Mouse (Mus musculus) myocyte (in vitro differentiated cells): ENCODE measurements at regions not wholly inside any gene's neighbourhood (a gene's known extent, or its start where the extent isn't known, plus 50 kb on each side); places are given as distances from the start of the nearest gene placed in this dataset.

ENCODE experiments used
- H3K27me3 ChIP-seq: one replicate; pipeline ENCODE4 v1.6.1; 2011; ENCODE audit not compliant: control insufficient read depth, insufficient read depth, insufficient read length
- H3K36me3 ChIP-seq: one replicate; pipeline ENCODE4 v1.6.1; 2011; ENCODE audit not compliant: control insufficient read depth, insufficient read depth
- H3K4me2 ChIP-seq: one replicate; pipeline ENCODE4 v1.6.1; 2011; ENCODE audit warnings: low read depth, control low read depth
- H3K4me3 ChIP-seq: one replicate; pipeline ENCODE4 v1.5.1; 2011; ENCODE audit warnings: mild to moderate bottlenecking, control low read depth, moderate library complexity
- H3K79me2 ChIP-seq: one replicate; pipeline ENCODE4 v1.6.1; 2011; ENCODE audit not compliant: control insufficient read depth, insufficient read depth
- H3ac ChIP-seq: one replicate; pipeline ENCODE4 v1.6.1; 2011; ENCODE audit not compliant: control insufficient read depth, insufficient read length
- CEBPB ChIP-seq: IDR thresholded peaks from 2 replicates; pipeline ENCODE4 v1.6.1; 2011; ENCODE audit warnings: mild to moderate bottlenecking, moderate library complexity; ENCODE audit not compliant: poor library complexity, insufficient read depth, severe bottlenecking
- E2F4 ChIP-seq: IDR thresholded peaks from one replicate; pipeline ENCODE4 v1.6.1; 2011; ENCODE audit warnings: mild to moderate bottlenecking, control low read depth, moderate library complexity; ENCODE audit not compliant: insufficient read depth
- MAX ChIP-seq: IDR thresholded peaks from one replicate; pipeline ENCODE4 v1.6.1; 2011; ENCODE audit warnings: low read depth, mild to moderate bottlenecking, control low read depth
- MYOD1 ChIP-seq, 3 experiments: IDR thresholded peaks; one replicate each; pipeline ENCODE4 v1.6.1; 2011; ENCODE audit warnings: control low read depth in 2 of 3, low read depth in 2 of 3, mild to moderate bottlenecking in 2 of 3, moderate library complexity in 1 of 3; ENCODE audit not compliant: insufficient read length in 2 of 3, control insufficient read depth in 1 of 3
- MYOG ChIP-seq, 3 experiments: IDR thresholded peaks; one replicate each; pipeline ENCODE4 v1.6.1; 2011; ENCODE audit warnings: control low read depth in 2 of 3, low read depth in 2 of 3, mild to moderate bottlenecking in 2 of 3; ENCODE audit not compliant: insufficient read length in 2 of 3, control insufficient read depth in 1 of 3, insufficient read depth in 1 of 3
- POLR2A ChIP-seq: IDR thresholded peaks from one replicate; pipeline ENCODE4 v1.6.1; 2011; ENCODE audit warnings: low read depth, mild to moderate bottlenecking, control low read depth, moderate library complexity; ENCODE audit not compliant: insufficient read length
- POLR2AphosphoS2 ChIP-seq: IDR thresholded peaks from one replicate; pipeline ENCODE4 v1.6.1; 2011; ENCODE audit warnings: low read depth, control low read depth; ENCODE audit not compliant: insufficient read length
- REST ChIP-seq: IDR thresholded peaks from one replicate; pipeline ENCODE4 v1.6.1; 2011; ENCODE audit warnings: mild to moderate bottlenecking, control low read depth, moderate library complexity; ENCODE audit not compliant: insufficient read depth, insufficient read length
- SRF ChIP-seq: IDR thresholded peaks from one replicate; pipeline ENCODE4 v1.6.1; 2011; ENCODE audit warnings: low read depth; ENCODE audit not compliant: control insufficient read depth, insufficient read length
- TCF12 ChIP-seq: IDR thresholded peaks from one replicate; pipeline ENCODE4 v1.6.1; 2011; ENCODE audit warnings: mild to moderate bottlenecking, control low read depth; ENCODE audit not compliant: poor library complexity, insufficient read depth, severe bottlenecking
- TCF3 ChIP-seq: IDR thresholded peaks from one replicate; pipeline ENCODE4 v1.6.1; 2011; ENCODE audit warnings: low read depth, control low read depth; ENCODE audit not compliant: insufficient read length
- USF1 ChIP-seq: IDR thresholded peaks from one replicate; pipeline ENCODE4 v1.6.1; 2011; ENCODE audit warnings: low read depth, mild to moderate bottlenecking, control low read depth, moderate library complexity

DNA sequence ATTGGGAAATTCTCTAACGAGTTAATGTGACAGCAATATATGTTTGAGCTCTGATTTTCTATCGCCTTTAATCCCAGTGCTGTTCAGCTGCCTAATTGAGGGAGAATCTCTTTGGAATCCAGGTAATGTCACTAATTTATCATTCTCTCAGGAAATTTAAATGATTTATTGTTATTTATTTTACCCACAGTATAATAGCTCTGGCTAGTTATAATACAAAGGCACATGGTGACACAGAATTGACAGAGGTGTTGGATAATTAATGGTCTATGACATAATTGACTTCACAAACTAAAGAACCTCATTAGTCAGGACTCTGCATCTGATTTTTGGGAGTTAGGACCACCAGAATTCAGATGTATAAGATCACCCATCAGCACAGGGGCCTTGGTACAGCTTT lies 65.4 kb downstream of the Gm10260 start:
- TF ChIP-seq POLR2AphosphoS2 (no peak), TCF12 (no peak), MYOG (IDR thresholded peaks at IDR 0.05; ENCODE audit: control insufficient read depth in 1 of 3, insufficient read depth in 1 of 3, insufficient read length in 2 of 3, low read depth in 2 of 3) (no peak), CEBPB (no peak), POLR2A (no peak), SRF (no peak), REST (no peak), MAX (no peak), MYOD1 (IDR thresholded peaks at IDR 0.05; ENCODE audit: control insufficient read depth in 1 of 3, insufficient read length in 2 of 3, low read depth in 2 of 3) (no peak), USF1 (no peak), TCF3 (no peak), E2F4 (no peak)
- H3K4me2 ChIP-seq = no peak overlapping the region
- H3K36me3 ChIP-seq = no peaks in the 10 kb centered on the region
- no peaks in the 10 kb centered on the region for H3K27me3 ChIP-seq
- no peak overlapping the region for H3K4me3 ChIP-seq
- H3K79me2 ChIP-seq = no peaks in the 10 kb centered on the region
- no peak overlapping the region for H3ac ChIP-seq

DNA sequence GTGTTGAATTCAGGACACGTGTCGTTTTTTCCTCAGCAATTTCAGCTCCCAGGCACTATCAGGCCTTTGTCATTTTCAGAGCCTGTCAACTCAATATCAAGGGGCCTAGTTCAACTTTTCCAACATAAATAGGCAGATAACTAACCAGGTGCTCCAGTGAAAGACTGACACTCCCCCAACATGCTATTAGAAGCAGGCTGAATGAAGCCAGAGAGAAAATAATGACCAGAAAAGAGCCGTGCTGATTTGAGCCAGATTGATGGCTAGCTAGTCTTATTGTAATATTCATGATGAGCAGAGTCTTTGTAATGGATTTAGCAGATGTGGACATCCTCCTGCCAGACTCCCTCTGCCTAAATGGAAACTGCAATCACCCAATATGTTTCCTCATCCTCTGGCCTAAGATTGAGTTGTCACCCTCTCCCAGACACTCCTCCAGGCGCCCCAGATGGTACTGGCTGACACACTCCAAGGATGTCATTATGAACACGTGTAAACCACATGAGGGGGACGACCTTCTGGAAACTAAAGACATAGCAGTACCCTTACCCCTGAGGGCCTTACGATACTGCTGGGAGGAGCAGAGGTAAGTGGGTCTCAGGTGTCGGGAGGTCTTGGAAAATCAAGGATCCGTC lies 66.0 kb downstream of the Gm10260 start:
- H3ac ChIP-seq = no peak overlapping the region
- H3K36me3 ChIP-seq = no peaks in the 10 kb centered on the region
- no peak overlapping the region for H3K4me2 ChIP-seq
- no peaks in the 10 kb centered on the region for H3K79me2 ChIP-seq
- no peak overlapping the region for H3K4me3 ChIP-seq
- H3K27me3 ChIP-seq = no peaks in the 10 kb centered on the region
- TF ChIP-seq TCF3 = no peak
- TF ChIP-seq POLR2AphosphoS2 = no peak
- TF ChIP-seq MYOG (IDR thresholded peaks at IDR 0.05; ENCODE audit: control insufficient read depth in 1 of 3, insufficient read depth in 1 of 3, insufficient read length in 2 of 3, low read depth in 2 of 3) = no peak
- TF ChIP-seq E2F4 = no peak
- no peak for TF ChIP-seq MAX

DNA sequence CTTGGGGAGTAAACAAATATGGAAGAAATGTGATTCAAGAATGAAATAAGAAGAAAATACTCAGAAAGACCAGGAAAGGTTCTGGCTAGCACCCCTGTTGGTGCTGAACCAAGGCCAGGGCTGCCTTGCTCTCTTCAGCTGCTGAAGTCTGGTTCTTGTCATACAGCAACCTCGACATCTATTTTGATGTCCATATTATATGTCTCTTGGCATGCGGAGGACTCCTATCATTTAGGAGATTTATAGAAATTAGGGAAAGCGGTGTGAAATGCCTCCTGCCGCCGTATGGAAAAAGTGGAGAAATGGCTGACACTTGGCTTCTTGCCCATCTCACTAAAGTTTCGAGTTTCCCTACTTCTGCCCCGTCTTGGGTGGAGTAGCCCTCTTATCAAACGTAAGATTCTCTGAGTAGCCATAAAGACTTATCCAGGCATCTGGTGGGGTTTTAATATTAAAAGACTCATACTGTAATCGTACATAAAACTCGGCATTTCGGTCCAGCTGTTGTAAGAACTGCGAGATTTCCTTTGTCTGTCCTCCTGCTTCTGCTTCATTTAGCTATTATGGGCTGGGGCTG lies 72.0 kb downstream of the Gm10260 start:
- H3K79me2 ChIP-seq = no peaks in the 10 kb centered on the region
- no peak overlapping the region for H3K4me2 ChIP-seq
- no peak overlapping the region for H3K4me3 ChIP-seq
- TF ChIP-seq E2F4 = no peak
- no peak for TF ChIP-seq SRF
- TF ChIP-seq TCF12 = no peak
- TF ChIP-seq REST = no peak
- TF ChIP-seq MAX = no peak
- no peaks in the 10 kb centered on the region for H3K36me3 ChIP-seq
- H3K27me3 ChIP-seq = no peaks in the 10 kb centered on the region
- no peak overlapping the region for H3ac ChIP-seq

- no peaks in the 10 kb centered on the region for H3K36me3 ChIP-seq
- H3K4me2 ChIP-seq = no peak overlapping the region
- no peaks in the 10 kb centered on the region for H3K79me2 ChIP-seq
- H3ac ChIP-seq = no peak overlapping the region
- H3K4me3 ChIP-seq = no peak overlapping the region
- no peaks in the 10 kb centered on the region for H3K27me3 ChIP-seq
- TF ChIP-seq TCF12 = no peak
- TF ChIP-seq SRF = no peak
- TF ChIP-seq POLR2A = no peak
- TF ChIP-seq CEBPB = no peak
- no peak for TF ChIP-seq TCF3
- no peak for TF ChIP-seq USF1
- TF ChIP-seq MAX = no peak
- no peak for TF ChIP-seq MYOD1 (IDR thresholded peaks at IDR 0.05; ENCODE audit: control insufficient read depth in 1 of 3, insufficient read length in 2 of 3, low read depth in 2 of 3)
- TF ChIP-seq MYOG (IDR thresholded peaks at IDR 0.05; ENCODE audit: control insufficient read depth in 1 of 3, insufficient read depth in 1 of 3, insufficient read length in 2 of 3, low read depth in 2 of 3) = no peak
- TF ChIP-seq REST = no peak
- TF ChIP-seq POLR2AphosphoS2 = no peak
- no peak for TF ChIP-seq E2F4
Observed at GRCm38 (mm10) chr13:97683836-97684235, 76.6 kb downstream of the Gm10260 start.

DNA sequence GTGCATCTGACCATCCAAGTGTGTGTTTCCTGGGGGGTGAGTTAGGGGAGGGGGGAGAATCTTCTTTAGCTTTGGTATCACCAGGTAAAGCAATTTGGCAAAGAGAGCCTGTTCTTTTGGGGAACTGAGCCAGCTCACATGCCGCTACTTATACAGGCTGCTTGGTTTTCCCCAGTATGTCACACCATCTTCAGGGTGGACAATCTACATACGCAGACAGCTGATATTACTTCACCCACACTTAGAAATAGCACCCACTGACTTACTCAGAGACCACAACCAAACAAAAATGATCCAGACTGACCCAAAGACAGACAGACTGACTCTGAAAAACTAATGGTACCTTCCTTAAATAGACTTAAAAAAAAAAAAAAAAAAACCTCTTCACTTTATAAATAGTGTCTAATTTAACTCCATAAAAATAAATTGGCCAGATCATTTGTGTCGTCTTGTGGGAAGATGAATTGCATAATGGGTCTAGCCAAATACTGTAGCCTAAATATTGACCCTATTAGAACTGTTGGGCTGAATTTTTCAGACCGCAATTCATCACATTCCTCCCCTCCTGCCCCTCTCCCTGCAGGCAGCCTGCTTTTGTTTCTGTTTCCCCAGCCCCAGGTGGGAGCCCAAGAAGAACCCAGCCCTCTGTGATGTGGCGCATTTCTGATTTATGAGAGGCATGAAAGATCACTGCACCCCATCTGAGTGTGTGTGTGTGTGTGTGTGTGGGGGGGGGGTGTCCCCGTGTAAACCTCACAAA lies 79.0 kb downstream of the Gm10260 start:
- TF ChIP-seq MYOD1 (IDR thresholded peaks at IDR 0.05; ENCODE audit: control insufficient read depth in 1 of 3, insufficient read length in 2 of 3, low read depth in 2 of 3) (peak in 2 of 3 experiments; percentile 26 to 51), CEBPB (no peak)
- Histone ChIP-seq H3K79me2 (no peaks in the 10 kb centered on the region), H3K27me3 (no peaks in the 10 kb centered on the region), H3ac (no peak overlapping the region), H3K4me3 (no peak overlapping the region), H3K36me3 (no peaks in the 10 kb centered on the region), H3K4me2 (peak overlapping the region; percentile 43)
